Mouse (Mus musculus): ENCODE data around the gene Nck2.

Gene Nck2

DNA sequence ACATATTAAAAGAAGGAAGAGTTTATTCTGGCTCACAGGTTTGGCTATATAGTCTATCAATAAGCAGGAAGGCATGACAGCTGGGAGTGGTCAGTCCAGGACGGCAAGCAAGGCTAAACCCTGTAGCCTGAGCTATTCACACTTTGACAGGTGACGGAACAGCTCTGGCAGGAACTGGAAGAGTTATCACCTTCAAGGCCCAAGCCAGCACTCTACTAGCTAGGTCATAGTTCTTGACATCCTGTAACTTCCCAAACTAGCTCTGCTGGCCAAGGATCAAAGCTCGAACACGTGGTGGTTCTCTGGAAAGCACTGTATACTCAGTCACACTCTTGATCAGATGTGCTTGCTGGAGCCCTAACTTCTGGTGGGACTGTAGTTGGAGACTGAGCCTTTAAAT lies 10.5 kb upstream of the Nck2 start:
- in situ Hi-C loops (cut with MboI, MseI), result no loop called here

- in situ Hi-C loops (cut with MboI, MseI), result no loop called here
These were observed 7.8 kb upstream of the Nck2 start for GRCm38 (mm10) chr1:43436554-43436953.

DNA sequence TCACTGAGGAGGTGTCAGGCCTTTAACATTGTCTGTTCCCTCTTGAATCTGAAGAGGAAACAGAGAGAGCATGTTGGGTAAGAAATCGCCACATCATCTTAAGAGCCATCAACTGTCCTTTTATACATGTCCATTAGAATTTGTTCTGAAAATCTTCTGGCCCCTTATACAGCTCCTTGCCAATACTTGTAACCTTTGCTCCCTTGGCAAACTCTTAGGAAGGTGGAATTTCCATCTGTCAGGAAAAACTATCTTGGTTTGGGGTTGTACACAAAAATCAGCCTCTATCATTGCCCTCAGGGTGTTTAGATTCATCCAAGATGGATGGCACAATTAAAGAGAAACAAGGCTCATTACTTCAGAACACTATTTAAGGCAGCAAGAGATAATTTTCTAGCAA lies 5.1 kb upstream of the Nck2 start:
- in situ Hi-C loops (cut with MboI, MseI), result no loop called here

- in situ Hi-C loops (cut with MboI, MseI), result no loop called here
These were observed 1.8 kb upstream of the Nck2 start for GRCm38 (mm10) chr1:43442568-43442967.

- in situ Hi-C loops (cut with MboI, MseI), result loop anchor here (5.0 kb wide), 1 partner anchor 88 kb away; no protein-coding TSS in a partner anchor
These were observed 1.1 kb downstream of the Nck2 start for GRCm38 (mm10) chr1:43445170-43446088.

GRCm38 (mm10) chr1:43446089-43446533 lies 1.7 kb downstream of the Nck2 start:
- in situ Hi-C loops (cut with MboI, MseI), result loop anchor here (5.0 kb wide), 1 partner anchor 89 kb away; no protein-coding TSS in a partner anchor

- in situ Hi-C loops (cut with MboI, MseI), result loop anchor here (5.0 kb wide), 1 partner anchor 90 kb away; no protein-coding TSS in a partner anchor
These were observed 2.6 kb downstream of the Nck2 start for GRCm38 (mm10) chr1:43446731-43447601.

DNA sequence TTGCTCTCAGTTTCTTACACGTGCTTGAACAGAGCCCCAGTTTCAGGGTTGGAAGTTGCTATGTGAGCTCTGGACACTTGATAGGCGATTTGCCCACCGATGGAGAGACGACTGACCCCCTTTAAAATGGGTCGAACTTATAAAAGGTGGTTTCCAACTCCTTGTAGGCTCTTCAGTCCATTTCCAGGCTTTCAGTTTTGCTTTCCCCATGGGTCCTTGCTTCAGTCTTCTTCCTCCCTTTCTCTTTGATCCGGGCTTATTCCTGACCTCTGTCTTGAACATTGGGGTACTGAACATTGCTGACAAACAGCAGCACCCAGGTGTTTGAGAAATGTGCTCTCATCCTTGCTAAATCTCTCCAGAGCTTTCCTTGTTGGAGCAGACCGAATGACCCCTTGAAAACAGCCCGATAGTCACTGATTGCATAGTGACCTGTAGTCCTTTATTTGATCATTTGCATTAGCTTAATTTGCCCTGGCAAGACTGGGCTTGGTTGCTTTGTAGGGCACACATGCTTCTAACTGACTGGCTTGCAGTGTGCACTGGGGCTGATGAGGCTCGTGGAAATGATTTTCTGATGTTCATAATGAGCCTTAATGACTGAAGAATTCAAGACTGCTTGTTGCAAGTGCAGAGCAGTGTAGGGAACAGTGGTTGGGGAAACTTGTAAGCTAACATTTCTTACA lies 3.4 kb downstream of the Nck2 start:
- in situ Hi-C loops (cut with MboI, MseI), result loop anchor here (5.0 kb wide), 1 partner anchor 90 kb away; no protein-coding TSS in a partner anchor

- in situ Hi-C loops (cut with MboI, MseI), result no loop called here
These were observed 6.4 kb downstream of the Nck2 start for GRCm38 (mm10) chr1:43450811-43451210.

DNA sequence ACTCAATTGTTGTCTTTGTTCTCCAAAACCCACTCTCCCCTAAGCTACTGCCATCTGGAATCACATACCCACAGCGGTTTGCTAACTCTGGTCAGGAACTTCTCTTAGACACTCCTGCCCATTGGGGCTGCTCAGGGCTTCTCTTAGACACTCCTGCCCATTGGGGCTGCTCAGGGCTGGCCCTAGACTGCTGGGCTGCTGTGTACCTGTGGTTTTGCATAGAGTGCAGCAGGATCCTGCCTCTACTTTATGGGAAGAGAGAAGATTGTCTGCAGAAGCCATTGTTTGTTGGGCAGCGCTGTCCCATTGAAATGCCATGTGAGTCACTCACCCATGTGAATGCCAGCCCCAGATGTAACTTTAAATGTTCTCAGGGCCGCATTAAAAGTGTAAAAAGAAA lies 9.3 kb downstream of the Nck2 start:
- in situ Hi-C loops (cut with MboI, MseI), result no loop called here

GRCm38 (mm10) chr1:43454741-43455140 lies 10.4 kb downstream of the Nck2 start:
- in situ Hi-C loops (cut with MboI, MseI), result no loop called here

DNA sequence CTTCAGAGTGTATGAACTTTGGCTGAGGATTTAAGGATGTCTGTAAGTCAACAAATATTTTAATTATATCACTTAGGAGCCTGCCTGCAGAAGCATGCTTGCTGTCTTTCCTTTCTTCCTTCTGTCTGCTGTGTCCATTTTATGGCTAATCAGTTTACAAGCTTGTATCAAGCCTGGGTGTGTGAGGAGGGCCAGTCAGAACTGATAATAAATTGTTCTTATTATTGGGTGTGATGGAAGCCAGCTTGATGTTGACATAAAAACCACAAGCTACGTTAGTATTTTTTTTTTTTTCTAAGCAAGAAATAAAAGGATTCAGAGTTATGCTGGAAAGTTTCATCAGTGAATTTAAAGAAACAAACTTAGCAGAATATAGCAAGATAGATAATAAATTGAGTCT lies 10.8 kb downstream of the Nck2 start:
- in situ Hi-C loops (cut with MboI, MseI), result no loop called here

DNA sequence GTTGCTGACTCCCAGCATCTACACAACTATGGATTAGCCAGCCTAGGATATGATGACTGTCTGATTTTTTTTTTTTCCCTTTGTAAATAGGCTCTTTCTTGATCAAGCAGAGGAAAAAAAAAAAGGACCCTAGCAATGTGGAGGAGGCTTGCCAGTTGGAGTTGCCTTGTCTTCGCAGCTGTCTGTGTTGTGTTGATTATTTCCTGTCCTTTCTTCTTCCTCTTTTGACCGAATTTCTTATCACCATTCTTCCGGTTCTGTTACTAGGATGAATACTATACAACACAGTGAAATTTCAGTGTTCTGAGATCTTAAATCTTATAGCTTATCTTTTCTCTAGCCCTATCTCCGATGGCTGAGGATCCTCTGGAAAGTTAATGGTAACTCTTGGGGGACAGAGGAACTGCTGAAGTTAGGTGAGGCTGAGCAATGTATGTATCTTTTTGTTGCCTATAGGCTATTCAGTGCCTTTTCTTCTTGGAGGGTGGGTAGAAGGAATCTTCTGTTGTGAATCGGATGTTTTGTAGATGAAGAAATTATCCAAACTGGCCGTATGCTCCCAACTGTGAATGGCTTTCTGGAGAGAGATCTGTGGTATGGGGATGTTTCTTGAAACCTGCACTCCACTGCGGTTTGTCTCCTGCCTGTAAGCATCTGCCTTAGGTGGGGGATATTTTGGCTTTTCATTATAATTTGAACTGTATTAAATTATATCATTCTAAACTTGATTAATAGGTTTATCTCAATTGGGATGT lies 12.8 kb downstream of the Nck2 start:
- in situ Hi-C loops (cut with MboI, MseI), result no loop called here

GRCm38 (mm10) chr1:43460468-43460867 lies 16.1 kb downstream of the Nck2 start:
- in situ Hi-C loops (cut with MboI, MseI), result no loop called here

GRCm38 (mm10) chr1:43462666-43463065 lies 18.3 kb downstream of the Nck2 start:
- in situ Hi-C loops (cut with MboI, MseI), result no loop called here

GRCm38 (mm10) chr1:43463941-43464682 lies 19.7 kb downstream of the Nck2 start:
- in situ Hi-C loops (cut with MboI, MseI), result no loop called here

GRCm38 (mm10) chr1:43464976-43465375 lies 20.6 kb downstream of the Nck2 start:
- in situ Hi-C loops (cut with MboI, MseI), result no loop called here

- in situ Hi-C loops (cut with MboI, MseI), result no loop called here
These were observed 21.7 kb downstream of the Nck2 start for GRCm38 (mm10) chr1:43465957-43466624.

- in situ Hi-C loops (cut with MboI, MseI), result no loop called here
These were observed 23.3 kb downstream of the Nck2 start for GRCm38 (mm10) chr1:43467656-43468055.

DNA sequence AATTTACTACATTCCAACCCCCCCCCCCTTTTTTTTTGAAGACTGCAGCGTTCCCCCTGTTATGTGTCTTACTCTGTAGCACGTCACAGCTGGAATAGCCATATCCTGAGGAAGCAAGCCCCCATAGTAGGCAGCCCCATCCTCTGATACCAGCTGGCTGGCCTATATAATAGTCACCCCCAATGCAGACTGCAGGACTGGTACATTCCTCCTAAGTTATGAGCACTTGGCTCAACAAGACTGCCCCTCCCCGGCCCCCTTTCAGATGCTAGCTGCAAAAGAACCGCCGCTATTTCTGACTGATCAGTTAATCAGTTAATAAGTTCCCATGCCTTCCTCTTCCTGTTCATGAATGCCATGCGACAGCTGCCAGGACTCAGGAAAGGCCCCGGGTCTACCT lies 23.8 kb downstream of the Nck2 start:
- in situ Hi-C loops (cut with MboI, MseI), result no loop called here

Data from regulatory T cell (primary cell).